Mouse (Mus musculus): Measurements from ENCODE around the gene Map2k5.

The Map2k5 gene

GRCm38 (mm10) chr9:63124512-63124911 lies 253.2 kb downstream of the Map2k5 start:
- no peak for DNase-seq (ENCODE audit: low spot score)

DNA sequence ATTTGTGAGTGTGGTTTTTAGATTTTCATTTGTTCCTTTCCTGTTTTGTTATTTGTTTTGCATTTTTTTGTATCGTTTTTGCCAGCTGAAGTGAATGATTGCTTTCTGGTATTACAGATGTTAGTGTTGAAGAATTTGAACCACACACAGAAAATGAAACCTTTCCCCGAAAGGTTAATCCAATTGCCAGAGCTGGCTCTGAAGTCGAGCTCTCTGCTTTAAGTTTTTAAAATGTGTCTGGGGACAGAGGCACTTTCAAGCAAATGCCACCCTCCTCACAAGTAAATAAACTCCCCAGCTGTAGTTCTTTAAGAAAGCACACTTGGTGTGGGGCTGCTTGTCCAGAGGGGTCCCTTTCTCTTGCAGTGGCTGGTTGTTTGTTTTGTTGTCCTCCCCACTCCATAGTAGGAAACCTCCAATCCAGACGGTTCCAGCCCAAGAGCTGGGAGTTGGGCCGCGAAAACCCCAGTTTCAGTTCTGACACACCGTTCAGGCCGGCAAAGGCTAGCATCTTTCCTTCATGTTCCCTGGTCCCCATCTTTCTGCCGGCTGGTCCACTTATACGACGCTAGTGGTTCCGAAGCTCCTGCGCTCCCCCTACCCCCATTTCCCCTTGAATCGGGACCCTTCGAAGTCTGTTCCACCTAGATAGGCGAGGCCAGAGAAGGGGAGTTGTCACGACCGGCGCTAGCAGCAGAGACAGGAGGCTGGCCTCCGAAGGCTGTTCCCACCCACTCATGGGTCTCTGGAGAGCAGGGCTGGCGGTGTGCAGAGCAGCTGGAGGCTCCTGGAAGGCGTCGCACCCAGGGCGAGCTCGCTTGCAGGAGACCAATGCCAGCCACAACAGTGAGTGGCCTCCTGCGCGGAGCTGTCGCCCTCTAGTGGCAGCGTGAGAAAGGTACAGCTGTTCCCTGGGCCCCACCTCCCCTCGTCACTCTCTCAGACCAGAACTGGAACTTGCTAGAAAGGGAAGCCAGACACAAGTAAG lies 254.0 kb downstream of the Map2k5 start:
- DNase-seq (ENCODE audit: low spot score) = peak; percentile 91

- DNase-seq (ENCODE audit: low spot score) = no peak
Observed at GRCm38 (mm10) chr9:63122161-63122833, 255.4 kb downstream of the Map2k5 start.

- DNase-seq (ENCODE audit: low spot score) = no peak
Observed at GRCm38 (mm10) chr9:63118385-63118784, 259.3 kb downstream of the Map2k5 start.

All from urinary bladder, postnatal 14 days (tissue).